Mouse (Mus musculus) cerebellum, adult 2 months (tissue): ENCODE data around the gene Sf3a2. TPM values are rescaled to one million over a fixed set of nuclear protein-coding genes. Genes with fewer than 3 reads are reported as not detected.
A peak's percentile ranks its signal among the peaks of the same experiment; 100 is the strongest.
"Not testable (repeated sequence)": the region's sequence is repeated elsewhere in the genome, so short reads cannot be mapped to it uniquely, and the experiment has no call there.

Experiments used
- DNase-seq, 2 experiments: peaks; one replicate each; pipeline ENCODE4 v3.0.0; 2021
- H3K27ac ChIP-seq: fragments of 200-500 bp; 2 replicates; pipeline ENCODE4 v1.5.1; 2012; ENCODE audit warnings: low read length, control low read depth, inconsistent platforms; ENCODE audit not compliant: insufficient read depth
- H3K27me3 ChIP-seq: fragments of 200-500 bp; 2 replicates; pipeline ENCODE4 v1.6.1; 2012; ENCODE audit warnings: inconsistent platforms, mild to moderate bottlenecking, low read length, moderate library complexity; ENCODE audit not compliant: control insufficient read depth, insufficient read depth
- H3K4me1 ChIP-seq: fragments of 200-500 bp; 2 replicates; pipeline ENCODE4 v1.6.1; 2011; ENCODE audit warnings: low read length; ENCODE audit not compliant: control insufficient read depth, insufficient read depth
- H3K4me3 ChIP-seq: fragments of 200-500 bp; replicated peaks from 2 replicates; pipeline ENCODE3; 2011; ENCODE audit warnings: mild to moderate bottlenecking, low read depth, low read length, control low read depth; ENCODE audit not compliant: insufficient read depth
- CTCF ChIP-seq: fragments of 200-500 bp; IDR thresholded peaks from 2 replicates; pipeline ENCODE4 v1.5.1; 2011; ENCODE audit warnings: low read depth, mild to moderate bottlenecking, control low read depth, low read length, moderate library complexity, borderline replicate concordance; ENCODE audit not compliant: insufficient read depth
- POLR2A ChIP-seq: fragments of 200-500 bp; IDR thresholded peaks from 2 replicates; pipeline ENCODE4 v1.6.1; 2011; ENCODE audit warnings: low read length, control low read depth, borderline replicate concordance; ENCODE audit not compliant: insufficient read depth
- WGBS: fragments of 180-500 bp; shearing (Covaris S2); methylation state at CpG from one replicate; pipeline ENCODE4 v1.1.7; 2018; 5-methylcytosine and 5-hydroxymethylcytosine counted together
- polyA plus RNA-seq: library from polyadenylated mRNA; depleted of rRNA; stranded (reverse); fragments of >200 nt; gene quantifications from 2 replicates; pipeline ENCODE4 v1.2.3, GENCODE M21; 2012

The Sf3a2 gene
- polyA plus RNA-seq, 1 experiment = 52.0 TPM

DNA sequence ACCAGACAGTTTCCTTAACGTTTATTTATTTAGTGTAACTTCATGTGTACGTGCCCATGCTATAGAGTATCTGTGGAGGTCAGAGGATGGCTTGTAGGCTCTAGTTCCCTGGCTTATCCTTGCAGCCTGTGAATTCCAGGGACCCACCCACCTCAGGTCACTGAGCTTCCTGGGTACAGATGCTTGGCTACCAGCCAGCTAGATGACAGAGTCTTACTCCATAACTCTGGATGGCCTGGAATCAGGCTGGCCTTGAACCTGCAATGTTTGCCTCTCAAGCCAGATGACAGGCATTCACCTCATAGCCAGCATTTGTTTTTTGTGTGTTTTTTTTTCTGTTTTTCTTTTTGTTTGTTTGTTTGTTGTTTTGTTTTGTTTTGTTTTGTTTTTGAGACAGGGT is 19.2 kb downstream of the Sf3a2 start:
- no peak overlapping the region for H3K4me3 ChIP-seq
- no peak overlapping the region for H3K27ac ChIP-seq
- 84% methylated on average over 2 of the region's 2 CpGs for WGBS
- no peak for DNase-seq
- TF ChIP-seq CTCF (no peak), POLR2A (no peak)
- no peaks in the 10 kb centered on the region for H3K4me1 ChIP-seq
- no peaks in the 10 kb centered on the region for H3K27me3 ChIP-seq

- DNase-seq, H3K27ac ChIP-seq, H3K4me3 ChIP-seq, H3K27me3 ChIP-seq, H3K4me1 ChIP-seq: not testable (repeated sequence)
- 84% methylated on average over 7 of the region's 7 CpGs for WGBS
Observed at GRCm38 (mm10) chr10:80817955-80818354, 20.0 kb downstream of the Sf3a2 start.

DNA sequence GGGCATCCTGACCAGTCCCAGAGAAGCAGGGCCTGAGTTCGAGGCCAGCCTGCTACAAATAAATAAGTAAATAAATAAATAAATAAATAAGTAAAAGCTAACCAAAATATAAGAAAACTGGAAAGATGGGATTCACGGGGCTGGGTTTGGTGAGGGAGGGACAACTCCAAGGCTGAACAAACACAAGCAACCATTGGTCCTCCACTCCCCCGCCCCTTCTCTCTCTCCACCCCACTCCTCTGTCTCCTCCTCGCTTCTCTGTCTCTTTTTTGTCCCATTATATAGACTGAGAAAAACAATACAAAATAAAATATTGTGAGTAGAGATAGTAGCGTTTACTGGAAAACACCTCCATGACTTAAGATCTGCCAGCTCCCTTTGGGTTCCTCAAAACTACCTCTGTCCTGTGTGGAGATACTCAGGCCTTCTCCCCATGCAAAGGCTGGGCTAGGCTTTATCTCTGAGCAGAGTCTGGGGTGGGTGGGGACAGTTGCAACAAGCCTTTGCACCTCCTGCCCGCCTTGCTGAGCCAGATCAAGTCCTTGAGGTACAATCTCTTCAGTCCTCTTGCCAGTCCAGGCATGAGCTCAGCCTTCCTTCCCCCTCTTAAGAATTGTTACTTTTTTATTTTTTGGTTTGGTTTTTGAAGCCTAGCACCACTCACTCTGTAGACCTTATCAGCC is 20.7 kb downstream of the Sf3a2 start:
- Histone ChIP-seq H3K27ac (no peak overlapping the region), H3K4me1 (no peaks in the 10 kb centered on the region), H3K27me3 (no peaks in the 10 kb centered on the region), H3K4me3 (no peak overlapping the region)
- no peak for DNase-seq
- no peak for TF ChIP-seq POLR2A
- 63% methylated on average over 6 of the region's 6 CpGs for WGBS

GRCm38 (mm10) chr10:80819406-80819805 is 21.4 kb downstream of the Sf3a2 start:
- Histone ChIP-seq H3K4me1 (no peaks in the 10 kb centered on the region), H3K27ac (no peak overlapping the region), H3K4me3 (no peak overlapping the region), H3K27me3 (no peaks in the 10 kb centered on the region)
- no peak for TF ChIP-seq POLR2A
- no peak for TF ChIP-seq CTCF
- 66% methylated on average over 3 of the region's 3 CpGs for WGBS
- DNase-seq = no peak

- peak in 1 of 2 experiments; percentile 55 for DNase-seq
- Histone ChIP-seq H3K4me3 (no peak overlapping the region), H3K27ac (no peak overlapping the region), H3K4me1 (no peaks in the 10 kb centered on the region), H3K27me3 (no peaks in the 10 kb centered on the region)
- TF ChIP-seq CTCF (peak; percentile 53; the same call in 1 of the 2 replicates), POLR2A (no peak)
- 40% methylated on average over 2 of the region's 2 CpGs for WGBS
Observed at GRCm38 (mm10) chr10:80821991-80822390, 24.0 kb downstream of the Sf3a2 start.

GRCm38 (mm10) chr10:80822528-80822927 is 24.5 kb downstream of the Sf3a2 start:
- no peaks in the 10 kb centered on the region for H3K4me1 ChIP-seq
- H3K27ac ChIP-seq = no peak overlapping the region
- H3K27me3 ChIP-seq = no peaks in the 10 kb centered on the region
- no peak for DNase-seq
- H3K4me3 ChIP-seq = no peak overlapping the region
- WGBS = 87% methylated on average over 5 of the region's 5 CpGs
- TF ChIP-seq CTCF (no peak), POLR2A (no peak)

DNA sequence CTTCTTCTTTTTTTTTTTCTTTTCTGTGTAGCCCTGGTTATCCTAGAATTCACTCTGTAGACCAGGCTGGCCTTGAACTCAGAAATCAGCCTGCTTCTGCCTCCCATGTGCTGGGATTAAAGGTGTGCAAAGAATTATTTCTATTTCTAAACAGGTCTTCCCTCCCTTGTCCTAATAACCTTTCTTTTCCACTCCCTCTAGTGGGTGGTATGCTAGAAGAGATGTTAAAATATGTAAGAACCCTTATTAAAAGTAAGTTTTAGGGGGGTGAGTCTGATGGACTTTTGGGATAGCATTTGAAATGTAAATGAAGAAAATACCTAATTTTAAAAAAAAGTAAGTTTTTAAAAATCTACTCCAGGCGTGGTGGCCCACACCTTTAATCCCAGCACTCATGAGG is 25.3 kb downstream of the Sf3a2 start:
- Histone ChIP-seq H3K4me1 (no peaks in the 10 kb centered on the region), H3K4me3 (no peak overlapping the region), H3K27me3 (no peaks in the 10 kb centered on the region), H3K27ac (no peak overlapping the region)
- no peak for DNase-seq
- 98% methylated on average over 1 of the region's 1 CpGs for whole genome bisulfite sequencing
- TF ChIP-seq CTCF (no peak), POLR2A (no peak)

DNA sequence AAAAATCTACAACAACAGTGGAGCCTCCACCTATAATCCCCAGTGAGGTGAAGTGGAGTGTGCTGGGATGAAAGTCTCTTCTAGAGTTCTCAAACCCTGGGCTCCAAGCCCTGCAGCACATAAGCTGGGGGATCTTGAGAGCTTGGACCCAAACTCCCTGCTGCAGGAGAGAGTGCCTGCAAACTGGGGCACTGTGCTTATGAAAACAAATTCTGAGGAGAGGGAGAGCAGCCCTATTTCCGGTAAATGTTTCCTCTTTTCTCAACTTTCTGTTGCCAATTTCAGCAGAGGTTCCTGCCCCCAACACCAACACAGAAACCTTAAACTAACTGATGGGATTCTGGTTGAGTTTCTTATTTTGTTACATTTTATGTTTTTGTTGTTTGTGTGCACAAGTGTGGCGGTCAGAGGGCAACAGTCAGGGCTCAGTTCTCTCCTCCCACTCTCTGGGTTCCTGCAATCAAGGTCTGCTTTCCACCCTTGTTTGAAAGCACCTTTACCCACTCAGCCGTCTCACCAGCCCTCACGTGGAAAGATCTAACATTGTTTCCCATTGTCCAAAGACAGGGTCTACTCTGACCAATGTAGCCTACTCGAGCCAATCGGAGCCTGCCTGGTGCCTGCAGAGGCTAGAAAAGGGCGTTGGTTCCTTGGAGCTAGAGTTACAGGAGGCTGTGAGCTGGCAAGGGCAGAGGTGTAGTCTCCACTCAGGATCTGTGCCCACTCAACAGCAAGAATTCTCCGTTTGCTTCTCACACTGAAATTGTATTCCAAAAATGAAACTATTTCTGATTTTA is 26.0 kb downstream of the Sf3a2 start:
- DNase-seq = no peak
- WGBS = 74% methylated on average over 8 of the region's 8 CpGs
- no peaks in the 10 kb centered on the region; the same call in 1 of the 2 replicates for H3K4me1 ChIP-seq
- no peak overlapping the region for H3K4me3 ChIP-seq
- H3K27ac ChIP-seq = no peak overlapping the region
- H3K27me3 ChIP-seq = no peaks in the 10 kb centered on the region
- no peak for TF ChIP-seq CTCF
- no peak for TF ChIP-seq POLR2A
